Mouse (Mus musculus) stomach, postnatal 0 days (tissue): ENCODE measurements around the gene Tubgcp2. TPM values are rescaled to one million over a fixed set of nuclear protein-coding genes. Genes with fewer than 3 reads are reported as not detected.

Source experiments
- ATAC-seq: fragments of 200-750 bp; cut with Nextera tagmentation; 2 replicates; pipeline ENCODE4 v1.8.0; 2017; ENCODE audit not compliant: low FRiP score, low TSS enrichment
- DNase-seq: peaks from one replicate; pipeline ENCODE4 v3.0.0-alpha.2; 2016; ENCODE audit warnings: low spot score
- H3K27ac ChIP-seq: fragments of 300-500 bp; sonication (generic); replicated peaks from 2 replicates; pipeline ENCODE4 v1.5.1; 2014; ENCODE audit warnings: mild to moderate bottlenecking, control low read depth
- H3K27me3 ChIP-seq: fragments of 300-500 bp; sonication (generic); 2 replicates; pipeline ENCODE4 v1.6.1; 2014; ENCODE audit warnings: low read length; ENCODE audit not compliant: control insufficient read depth, insufficient read depth
- H3K36me3 ChIP-seq: fragments of 300-500 bp; sonication (generic); 2 replicates; pipeline ENCODE4 v1.6.1; 2014; ENCODE audit warnings: low read length, mixed read lengths; ENCODE audit not compliant: control insufficient read depth, insufficient read depth
- H3K4me1 ChIP-seq: fragments of 300-500 bp; sonication (generic); replicated peaks from 2 replicates; pipeline ENCODE4 v1.6.1; 2014; ENCODE audit warnings: antibody characterized with exemption; ENCODE audit not compliant: control insufficient read depth, insufficient read depth
- H3K4me2 ChIP-seq: fragments of 300-500 bp; sonication (generic); replicated peaks from 2 replicates; pipeline ENCODE4 v1.6.1; 2014; ENCODE audit warnings: low read depth, mild to moderate bottlenecking, control low read depth, moderate library complexity
- H3K4me3 ChIP-seq: fragments of 300-500 bp; sonication (generic); 2 replicates; pipeline ENCODE4 v1.5.1; 2014; ENCODE audit warnings: low read depth, low read length, control low read depth
- H3K9ac ChIP-seq: fragments of 300-500 bp; sonication (generic); 2 replicates; pipeline ENCODE4 v1.6.1; 2014; ENCODE audit warnings: mild to moderate bottlenecking, low read length, control low read depth, mixed read lengths
- H3K9me3 ChIP-seq: fragments of 300-500 bp; sonication (generic); 2 replicates; pipeline ENCODE4 v1.6.1; 2016; ENCODE audit warnings: low read length; ENCODE audit not compliant: control insufficient read depth
- CTCF ChIP-seq: IDR thresholded peaks from 2 replicates; pipeline ENCODE4 v1.5.1; 2016; ENCODE audit warnings: antibody characterized with exemption, low read depth, mild to moderate bottlenecking, moderate library complexity
- EP300 ChIP-seq: optimal IDR thresholded peaks from 2 replicates; pipeline ENCODE3; 2016; ENCODE audit warnings: antibody characterized with exemption
- WGBS: fragments of 180-500 bp; shearing (Covaris S2); extraction: QIAGEN DNeasy Blood & Tissue Kit; methylation state at CpG from one replicate; pipeline ENCODE4 v1.1.7; 2014; 5-methylcytosine and 5-hydroxymethylcytosine counted together
- polyA plus RNA-seq: library from polyadenylated mRNA; unstranded; fragments of >200 nt; fragmentation: Nextera tagmentation; extraction: Ambion mirVana; gene quantifications from 2 replicates; pipeline ENCODE4 v1.2.1, GENCODE M21; 2015

The Tubgcp2 gene
- polyA plus RNA-seq, 1 experiment from 2014 or later, result 17.7 TPM

DNA sequence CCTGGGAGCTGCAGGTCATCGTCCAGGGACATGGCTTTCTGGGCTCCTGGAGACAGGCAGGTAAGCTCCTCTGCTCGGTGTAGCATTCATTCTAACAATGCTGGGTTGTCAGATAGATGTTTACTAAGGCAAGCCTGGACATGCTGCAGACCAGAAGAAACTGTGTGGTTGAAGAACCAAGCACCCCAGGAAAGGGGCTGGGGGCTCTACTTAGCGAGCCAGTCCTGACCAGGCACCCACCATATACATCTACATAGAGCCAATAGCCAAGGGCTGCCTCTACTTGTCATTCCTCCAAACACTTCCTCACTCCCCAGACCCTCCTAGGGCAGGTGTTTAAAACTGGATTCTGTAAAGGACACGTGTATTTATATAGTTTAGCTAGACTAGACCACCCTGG is 42.3 kb downstream of the Tubgcp2 start:
- Histone ChIP-seq H3K9me3 (no peaks in the 10 kb centered on the region), H3K4me2 (no peak overlapping the region), H3K4me3 (no peak overlapping the region), H3K27me3 (no peaks in the 10 kb centered on the region), H3K27ac (no peak overlapping the region), H3K36me3 (peaks cover 20% of the 10 kb centered on the region), H3K9ac (no peak overlapping the region), H3K4me1 (no peaks in the 10 kb centered on the region)
- 49% methylated on average over 4 of the region's 4 CpGs for WGBS
- ATAC-seq (no peak), DNase-seq (no peak)
- TF ChIP-seq CTCF, result no peak
- no peak for TF ChIP-seq EP300

DNA sequence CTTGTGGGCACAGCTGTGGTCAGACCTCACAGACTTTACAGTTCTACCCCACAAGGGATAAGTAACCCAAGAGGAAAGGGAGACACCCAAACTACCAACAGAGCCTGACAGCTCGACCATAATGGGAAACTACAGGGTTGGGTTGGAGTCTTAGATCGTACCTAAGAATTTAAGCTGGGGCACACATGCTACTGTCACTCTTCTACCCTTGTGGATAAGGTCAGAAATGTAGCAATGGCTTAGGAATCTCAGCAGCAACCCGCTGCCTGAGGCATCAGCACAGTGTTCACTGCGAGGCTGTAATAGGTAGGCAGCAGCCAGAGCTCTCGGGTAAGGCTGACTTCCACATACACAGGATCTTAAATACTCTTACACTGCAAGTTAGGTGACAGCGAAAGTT is 42.9 kb downstream of the Tubgcp2 start:
- ATAC-seq, result no peak
- Histone ChIP-seq H3K4me2 (no peak overlapping the region), H3K4me1 (no peaks in the 10 kb centered on the region), H3K4me3 (no peak overlapping the region), H3K9me3 (no peaks in the 10 kb centered on the region), H3K27ac (no peak overlapping the region), H3K9ac (no peak overlapping the region), H3K27me3 (no peaks in the 10 kb centered on the region), H3K36me3 (peaks cover 17% of the 10 kb centered on the region)
- TF ChIP-seq EP300 (no peak), CTCF (no peak)
- DNase-seq, result no peak
- 86% methylated on average over 6 of the region's 6 CpGs for WGBS

DNA sequence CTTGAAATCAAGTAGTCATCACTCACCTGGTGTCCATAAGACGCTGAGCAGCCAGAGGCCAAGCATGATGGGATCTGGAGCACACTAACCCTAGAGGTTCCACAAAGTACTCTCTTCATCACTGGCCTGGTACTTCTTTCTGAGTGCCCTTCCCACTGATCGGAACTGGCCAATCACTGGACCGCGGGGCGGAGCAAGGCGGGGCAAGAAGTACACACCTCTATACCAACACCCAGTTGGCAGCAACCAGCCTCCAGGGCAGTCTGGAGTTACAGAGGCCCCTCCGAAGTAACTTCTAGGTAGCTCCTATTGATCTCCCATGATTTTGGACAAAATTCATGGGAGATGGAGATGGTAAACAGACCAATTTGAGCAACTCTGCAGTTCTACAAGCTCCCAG is 44.1 kb downstream of the Tubgcp2 start, which contains the start of gene Adam8:
TSS of gene Adam8 (minus strand) at position 157 of the 400 bp plus-strand sequence.
- no peak within 1 kb of the TSS for H3K9ac ChIP-seq
- H3K9me3 ChIP-seq, result no peaks in the 10 kb centered on the region
- H3K36me3 ChIP-seq, result peaks cover 9% of the 10 kb centered on the region
- peak; percentile 76 for ATAC-seq
- TF ChIP-seq CTCF, result 0 out of 2 replicates have a peak, but pooled peaks have one; percentile 2
- no peak for TF ChIP-seq EP300
- WGBS, result 16% methylated on average over 7 of the region's 7 CpGs
- DNase-seq, result peak; percentile 81
- H3K4me3 ChIP-seq, result no peak within 1 kb of the TSS
- H3K4me1 ChIP-seq, result no peaks in the 10 kb centered on the region
- no peak within 1 kb of the TSS for H3K4me2 ChIP-seq
- no peaks in the 10 kb centered on the region for H3K27me3 ChIP-seq
- H3K27ac ChIP-seq, result no peak within 1 kb of the TSS

DNA sequence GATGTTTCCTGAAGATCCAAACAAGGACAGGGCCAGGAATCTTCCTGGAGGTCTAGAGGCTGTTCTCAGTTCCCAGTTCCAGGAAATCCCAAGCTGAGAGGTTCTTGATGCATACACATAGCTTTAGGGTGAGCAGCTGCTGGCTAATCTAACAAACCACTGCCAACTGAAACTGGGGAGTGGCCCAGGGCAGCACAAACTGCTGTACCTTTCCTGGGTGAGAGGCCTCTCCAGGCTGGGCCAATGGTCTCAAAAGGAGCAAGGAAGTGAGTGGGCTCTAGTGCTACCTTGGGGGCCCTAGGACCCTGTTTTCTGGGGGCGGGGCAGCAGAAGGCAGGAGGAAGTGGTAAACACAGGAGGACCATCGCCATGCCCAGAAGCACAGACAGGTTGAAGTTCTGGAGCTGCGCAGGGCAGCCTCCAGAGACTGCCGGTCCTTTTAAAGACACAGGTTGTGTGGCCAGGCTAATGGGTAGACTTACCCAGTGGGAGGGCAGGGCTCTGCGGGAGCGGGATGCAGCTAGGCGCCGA is 45.5 kb downstream of the Tubgcp2 start:
- H3K27ac ChIP-seq, result no peak overlapping the region
- peak; percentile 77 for ATAC-seq
- 69% methylated on average over 8 of the region's 8 CpGs for WGBS
- no peaks in the 10 kb centered on the region for H3K36me3 ChIP-seq
- no peaks in the 10 kb centered on the region for H3K9me3 ChIP-seq
- no peak overlapping the region for H3K9ac ChIP-seq
- no peak overlapping the region for H3K4me2 ChIP-seq
- no peaks in the 10 kb centered on the region for H3K27me3 ChIP-seq
- no peaks in the 10 kb centered on the region for H3K4me1 ChIP-seq
- peak; percentile 61 for DNase-seq
- no peak overlapping the region for H3K4me3 ChIP-seq
- no peak for TF ChIP-seq CTCF
- TF ChIP-seq EP300, result no peak

DNA sequence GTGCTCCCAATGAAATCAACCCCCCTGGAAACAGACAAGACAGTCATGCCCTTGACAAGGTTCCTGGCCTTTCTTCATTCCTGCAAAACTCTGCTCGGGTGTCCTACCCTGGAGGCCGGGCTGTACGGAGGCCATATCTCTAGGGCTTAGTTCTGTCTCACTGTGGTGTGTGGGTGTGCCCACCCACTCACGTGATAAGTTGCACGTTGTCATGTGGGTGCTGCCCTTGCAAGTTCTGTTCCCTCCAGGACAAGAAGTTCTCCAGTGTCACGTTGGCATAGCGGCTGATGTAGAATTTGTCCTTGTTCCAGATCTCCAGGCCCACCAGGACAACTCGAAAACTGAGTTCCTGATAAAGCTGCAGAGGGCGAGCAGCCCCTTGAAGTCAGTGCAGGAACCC is 48.2 kb downstream of the Tubgcp2 start:
- H3K27ac ChIP-seq, result no peak overlapping the region
- H3K9me3 ChIP-seq, result no peaks in the 10 kb centered on the region
- H3K4me3 ChIP-seq, result no peak overlapping the region
- ATAC-seq, result no peak
- no peak overlapping the region for H3K9ac ChIP-seq
- no peaks in the 10 kb centered on the region for H3K36me3 ChIP-seq
- TF ChIP-seq CTCF (no peak), EP300 (no peak)
- WGBS, result 82% methylated on average over 9 of the region's 9 CpGs
- no peak overlapping the region for H3K4me2 ChIP-seq
- no peak for DNase-seq
- H3K4me1 ChIP-seq, result no peaks in the 10 kb centered on the region
- H3K27me3 ChIP-seq, result no peaks in the 10 kb centered on the region

DNA sequence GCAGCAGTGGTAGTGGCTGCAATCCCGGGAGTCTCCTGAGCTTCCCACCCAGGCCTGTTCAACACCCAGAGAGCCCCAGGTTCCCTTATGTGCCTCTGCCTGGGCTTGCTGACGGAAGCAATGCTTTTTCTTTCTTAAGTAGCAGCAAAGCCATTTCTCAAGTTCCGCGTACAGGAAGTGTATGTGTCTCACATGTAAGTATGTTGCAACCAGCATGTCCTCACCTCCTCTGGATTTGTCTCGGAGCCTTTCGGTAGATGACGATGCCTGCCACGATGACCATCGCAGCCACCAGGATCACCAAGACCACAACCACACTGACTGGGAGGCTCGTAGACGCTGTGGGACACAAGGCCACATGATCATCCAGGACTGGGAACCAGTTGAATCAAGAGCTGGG is 52.0 kb downstream of the Tubgcp2 start:
- Histone ChIP-seq H3K4me1 (no peaks in the 10 kb centered on the region), H3K27ac (no peak overlapping the region), H3K9ac (no peak overlapping the region), H3K27me3 (no peaks in the 10 kb centered on the region), H3K36me3 (no peaks in the 10 kb centered on the region), H3K4me3 (no peak overlapping the region), H3K9me3 (no peaks in the 10 kb centered on the region), H3K4me2 (no peak overlapping the region)
- ATAC-seq (no peak; the same call in 1 of the 2 replicates), DNase-seq (no peak)
- TF ChIP-seq EP300, result no peak
- no peak for TF ChIP-seq CTCF
- 88% methylated on average over 11 of the region's 11 CpGs for WGBS
